Mouse (Mus musculus): ENCODE measurements at regions not wholly inside any gene's neighbourhood (a gene's known extent, or its start where the extent isn't known, plus 50 kb on each side); places are given as distances from the start of the nearest gene placed in this dataset.

DNA sequence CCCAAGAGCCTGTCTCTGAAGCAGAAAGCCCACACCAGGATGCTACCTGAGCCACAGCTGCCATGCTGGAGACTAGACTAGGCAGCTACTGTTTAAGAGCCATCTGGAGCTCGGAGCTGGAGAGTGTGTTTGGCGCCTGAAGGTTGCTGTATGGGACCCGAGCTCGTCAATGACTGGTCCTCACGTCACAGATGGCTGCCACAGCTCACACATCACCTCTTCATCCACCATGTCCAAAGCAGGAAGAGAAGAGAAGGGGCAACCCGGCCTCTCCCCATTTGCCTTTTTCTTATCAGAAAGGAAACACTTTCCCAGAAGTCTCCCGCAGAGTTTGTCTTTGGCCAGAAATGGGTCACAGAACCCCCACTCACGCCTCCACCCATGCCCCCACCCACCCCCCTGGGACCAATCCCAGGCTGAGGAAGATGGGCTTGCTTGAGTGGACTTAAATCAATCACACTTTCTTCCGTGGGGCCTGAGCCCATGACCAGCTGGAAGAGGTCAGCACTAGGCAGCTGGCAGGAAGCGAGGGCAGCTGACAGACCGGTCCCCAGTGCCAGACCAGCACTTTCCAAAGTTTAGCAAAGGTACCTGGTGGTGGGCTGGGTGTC is 53.5 kb upstream of the Ptpn1 start:
- no peak for DNase-seq

DNA sequence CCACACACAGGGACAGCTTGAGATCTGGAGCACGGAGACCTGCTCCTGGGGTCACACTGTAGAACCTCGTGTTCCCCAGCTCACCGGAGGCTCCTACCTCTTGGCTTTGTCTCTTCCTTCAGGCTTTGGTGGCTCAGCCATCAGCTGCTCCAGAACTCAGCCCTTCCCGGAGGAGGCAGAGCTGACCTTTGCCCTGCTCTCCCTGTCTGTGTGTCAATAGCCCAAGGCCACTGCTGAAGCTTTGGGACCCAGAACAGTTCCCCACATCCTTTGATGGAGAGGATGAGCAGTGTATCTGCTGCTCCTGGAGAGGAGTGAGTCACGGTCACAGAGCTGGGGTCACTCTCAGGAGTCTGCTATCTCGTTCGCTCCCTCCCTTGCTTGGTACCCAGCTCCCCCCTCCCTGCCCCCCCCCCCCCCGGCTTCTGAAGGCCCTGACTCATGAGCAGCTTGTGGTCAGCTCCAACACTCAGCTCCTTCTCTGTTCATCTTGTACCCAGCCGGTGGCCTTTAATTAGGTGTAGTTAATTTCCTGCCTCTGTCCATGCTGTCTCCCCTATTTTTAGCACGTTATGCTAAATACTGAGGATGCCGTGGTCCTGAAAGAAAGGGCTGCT is 54.5 kb upstream of the Ptpn1 start:
- DNase-seq: no peak

DNA sequence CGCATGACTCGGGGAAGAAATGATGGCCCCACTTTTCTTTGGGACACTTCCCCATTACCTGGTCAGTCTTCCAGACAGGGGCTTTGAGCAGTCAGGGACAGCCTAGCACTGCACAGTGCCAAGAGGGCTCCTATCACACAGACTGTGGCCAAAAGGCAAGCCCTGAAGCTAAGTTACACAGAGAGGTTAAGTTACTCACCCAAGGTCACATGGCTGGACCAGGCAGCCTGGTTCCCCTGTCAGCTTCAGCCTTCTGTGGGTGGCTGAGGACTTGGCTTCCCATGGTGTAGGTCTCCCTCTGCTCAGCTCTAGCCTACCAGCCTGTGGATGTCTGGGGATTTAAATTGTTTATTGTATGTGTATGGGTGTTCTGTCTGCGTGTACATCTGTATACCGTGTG is 59.4 kb upstream of the Ptpn1 start:
- no peak for DNase-seq

DNA sequence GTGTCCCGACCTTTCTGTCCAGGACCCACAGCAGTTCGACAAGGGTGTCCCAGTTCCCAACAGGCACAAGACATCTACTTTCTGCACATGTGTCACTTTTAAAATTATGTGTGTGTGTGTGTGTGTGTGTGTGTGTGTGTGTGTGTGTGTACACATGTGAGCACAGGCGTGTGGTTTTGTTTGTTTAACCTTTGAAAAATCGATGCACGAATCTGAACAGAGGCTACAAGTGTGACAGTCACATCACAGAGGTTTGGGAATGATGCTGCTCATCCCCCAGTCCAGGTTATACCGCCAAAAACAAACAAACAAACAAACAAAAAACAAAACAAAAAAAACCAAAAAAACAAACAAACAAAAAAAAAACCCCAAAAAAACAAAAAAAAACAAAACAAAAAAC is 61.7 kb upstream of the Ptpn1 start:
- no peak for DNase-seq

DNA sequence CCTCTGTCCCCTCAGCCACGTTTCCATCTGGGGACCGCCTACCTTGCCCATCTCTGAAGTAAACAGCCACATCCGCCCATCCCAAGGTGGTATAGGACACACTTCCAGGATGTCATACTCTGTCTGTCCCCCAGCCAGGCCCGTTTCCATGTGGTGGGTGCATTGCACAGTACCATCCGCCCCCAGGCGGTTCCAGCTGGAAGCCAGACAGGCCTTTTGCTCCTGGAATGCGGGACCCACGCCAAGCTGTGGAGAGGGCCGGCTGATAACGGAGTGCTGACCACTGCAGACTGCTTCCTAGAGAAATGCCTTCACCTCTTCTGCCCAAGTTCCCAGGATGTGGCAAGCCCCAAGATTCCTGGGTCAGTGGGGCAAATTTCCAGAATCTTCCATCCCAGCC is 65.1 kb upstream of the Ptpn1 start:
- peak in 1 of 2 experiments; percentile 52 for DNase-seq

DNA sequence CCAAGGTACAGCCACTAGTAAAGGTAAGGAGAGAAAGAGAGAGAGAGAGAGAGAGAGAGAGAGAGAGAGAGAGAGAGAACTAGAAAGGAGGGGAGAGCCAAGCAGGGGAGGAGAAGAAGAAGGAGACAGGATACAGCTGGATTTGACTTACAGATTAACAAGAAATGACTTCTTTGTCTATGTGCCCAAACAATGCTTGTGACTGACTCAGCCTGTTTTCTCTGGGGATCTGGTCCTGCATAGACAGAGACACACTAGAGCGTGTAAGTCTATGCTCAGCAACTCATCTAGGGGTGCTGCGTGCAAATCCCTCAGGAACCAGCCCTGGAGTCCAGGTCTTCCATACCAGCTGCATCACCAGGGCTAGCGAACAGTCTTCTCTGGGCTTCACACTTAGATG is 66.3 kb upstream of the Ptpn1 start:
- DNase-seq: no peak

DNA sequence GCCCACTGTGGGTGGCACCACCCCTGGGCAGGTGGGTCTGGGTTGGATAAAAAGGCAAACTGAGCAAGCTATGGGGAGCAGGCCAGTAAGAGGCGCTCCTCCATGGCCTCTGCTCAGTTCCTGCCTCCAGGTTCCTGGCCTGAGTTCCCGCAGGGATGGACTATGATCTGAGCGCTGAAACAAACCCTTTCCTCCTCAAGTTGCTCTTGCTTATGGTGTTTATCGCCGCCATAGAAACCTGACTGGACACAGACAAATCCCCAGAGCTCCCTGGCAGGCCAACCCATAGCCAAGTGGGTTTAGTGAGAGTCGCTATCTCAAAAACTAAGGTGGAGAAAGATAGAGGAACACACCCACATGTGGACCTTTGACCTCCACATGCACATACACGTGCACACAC is 67.2 kb upstream of the Ptpn1 start:
- DNase-seq: no peak

DNA sequence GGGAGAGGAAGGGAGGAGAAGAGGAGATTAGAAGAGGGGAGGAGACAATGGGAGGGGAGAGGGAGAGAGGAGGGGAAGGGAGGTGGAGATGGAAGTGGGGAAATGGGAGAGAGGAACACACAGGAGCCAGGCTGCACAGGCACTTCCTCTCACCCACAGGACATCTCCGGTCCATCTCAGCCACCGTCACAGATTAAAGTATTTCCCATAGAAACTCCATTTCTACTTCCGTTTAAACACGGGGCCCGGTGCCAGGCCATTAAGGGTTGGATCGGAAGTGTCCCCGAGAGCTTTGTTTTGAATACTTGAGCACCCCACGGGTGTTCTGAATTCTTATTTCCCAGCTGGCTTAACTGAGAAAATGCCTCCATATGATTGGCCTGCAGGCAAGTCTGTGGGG is 67.6 kb upstream of the Ptpn1 start:
- DNase-seq: no peak

DNA sequence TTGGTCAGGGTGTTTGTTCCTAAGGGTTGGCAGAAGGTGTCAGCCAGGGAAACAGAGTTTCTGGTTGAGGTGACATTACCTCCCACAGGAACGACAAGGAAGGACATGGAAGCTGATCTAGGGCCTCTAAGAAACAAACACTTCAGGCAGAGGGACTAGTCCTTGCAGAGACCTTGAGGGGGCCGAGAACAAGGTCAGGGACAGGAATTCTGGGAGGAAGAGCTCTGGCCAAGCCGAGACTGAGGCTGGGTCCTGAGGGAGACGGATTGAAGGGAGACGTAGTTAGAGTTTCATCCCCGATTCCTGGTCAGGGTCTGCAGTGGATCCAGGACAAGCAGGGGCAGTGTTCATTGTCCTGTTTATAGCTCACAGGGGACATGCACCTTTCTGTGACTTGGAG is 68.2 kb upstream of the Ptpn1 start:
- no peak for DNase-seq

DNA sequence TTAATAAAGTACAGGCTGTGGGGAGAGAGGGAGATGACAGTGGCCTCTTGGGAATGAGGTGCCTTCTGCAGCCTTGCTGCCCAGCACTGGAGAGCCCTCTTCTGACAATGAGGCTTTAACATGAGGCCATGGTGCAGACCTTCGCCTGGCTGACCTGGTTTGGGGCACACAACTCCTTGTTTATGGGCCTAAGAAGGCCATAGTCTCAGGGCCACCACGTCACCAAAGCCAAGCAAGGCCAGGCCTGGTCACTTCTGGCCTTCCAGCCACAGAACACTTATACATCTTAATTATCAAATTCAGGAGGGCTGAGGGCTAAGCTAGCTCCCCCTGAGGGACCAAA is 70.7 kb upstream of the Ptpn1 start:
- DNase-seq: no peak

DNA sequence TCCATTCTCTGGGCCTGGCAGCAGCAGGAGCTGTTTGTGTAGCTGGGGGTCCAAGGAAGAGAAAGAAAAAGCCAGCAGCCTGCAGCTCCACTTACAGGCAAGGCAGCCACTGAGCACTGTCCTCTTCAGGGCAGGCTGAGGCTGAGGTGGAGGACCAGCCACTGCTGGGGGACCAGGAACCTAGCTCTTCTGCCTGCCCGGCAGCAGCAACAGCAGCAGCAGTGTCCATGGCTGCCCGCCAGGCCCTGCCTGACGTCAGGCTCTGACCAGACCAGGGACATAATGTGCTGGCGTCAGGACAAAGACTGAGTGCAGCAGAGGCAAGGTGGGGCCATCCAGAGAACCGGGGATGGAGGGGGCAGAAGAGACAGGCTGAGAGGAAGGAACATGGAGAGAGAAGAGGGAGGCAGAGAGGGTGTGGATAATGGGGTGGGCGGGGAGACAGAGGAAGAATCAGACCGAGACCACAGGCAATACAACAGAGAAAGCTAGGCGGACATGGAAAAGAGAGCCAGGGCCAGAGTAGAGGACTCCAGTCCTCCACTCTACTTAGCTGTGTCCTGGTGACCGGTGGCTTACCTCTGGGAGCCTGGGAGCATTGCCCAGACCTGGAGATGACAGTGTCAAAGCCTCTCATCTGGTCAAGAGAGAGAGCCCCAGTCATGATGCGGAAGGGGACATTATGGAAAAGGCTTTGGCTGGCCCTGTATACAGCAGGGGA is 71.2 kb upstream of the Ptpn1 start:
- DNase-seq: peak; percentile 68 to 78

DNA sequence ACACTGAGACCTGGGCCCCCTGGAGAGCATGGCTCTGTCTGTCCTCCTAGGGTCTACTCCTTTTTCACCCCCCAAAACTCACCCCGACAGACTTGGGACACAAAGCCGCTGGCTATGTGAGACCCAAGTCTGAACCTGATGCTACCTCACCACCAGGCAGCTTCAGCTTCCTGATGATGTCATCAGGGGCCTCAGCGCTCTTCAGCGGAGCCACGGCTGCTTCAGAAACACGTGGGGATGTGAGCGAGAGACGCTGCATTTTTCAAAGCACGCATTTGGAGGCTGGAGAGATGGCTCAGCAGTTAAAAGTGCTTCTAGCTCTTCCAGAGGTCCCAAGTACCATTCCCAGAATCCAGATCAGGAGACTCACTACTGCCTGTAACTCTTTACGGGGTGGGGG is 72.3 kb upstream of the Ptpn1 start:
- DNase-seq: no peak

DNA sequence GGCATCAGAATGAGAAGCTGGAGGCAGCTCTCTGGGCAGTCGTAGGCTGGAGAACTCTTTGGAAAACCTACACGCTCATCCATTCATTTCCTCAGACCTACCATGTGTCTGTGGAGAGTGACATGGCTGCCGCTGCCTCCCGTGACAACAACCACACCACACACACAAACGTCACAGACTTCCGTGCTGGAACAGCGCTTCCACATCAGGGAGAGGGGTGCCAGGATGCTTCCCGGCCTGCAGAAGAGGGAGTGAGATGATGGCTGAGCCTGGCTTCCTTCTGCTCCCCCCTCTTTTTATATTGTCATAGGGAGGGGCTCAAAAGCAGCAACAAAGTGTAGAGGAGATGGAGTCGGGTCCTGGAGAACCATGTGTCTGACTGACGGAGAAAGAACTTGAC is 73.5 kb upstream of the Ptpn1 start:
- DNase-seq: no peak

DNA sequence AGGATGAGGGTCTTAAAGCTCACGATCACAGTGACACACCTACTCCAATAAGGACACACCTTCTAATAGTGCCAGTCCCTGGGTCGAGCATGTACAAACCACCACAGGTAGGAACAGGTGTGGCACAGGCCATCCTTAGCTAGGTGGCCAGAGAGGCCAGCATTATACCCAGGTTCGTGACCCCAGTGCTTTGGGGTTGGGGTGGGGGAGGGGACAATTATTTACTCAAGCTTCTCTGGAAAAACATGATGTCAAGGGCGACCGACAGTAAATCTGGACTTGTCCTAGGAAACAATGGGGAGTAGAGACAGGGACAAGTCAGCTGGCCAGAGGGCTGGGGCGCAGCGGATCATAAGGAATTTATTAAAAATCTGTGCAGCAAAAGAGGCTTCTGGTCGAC is 73.9 kb upstream of the Ptpn1 start:
- no peak for DNase-seq

DNA sequence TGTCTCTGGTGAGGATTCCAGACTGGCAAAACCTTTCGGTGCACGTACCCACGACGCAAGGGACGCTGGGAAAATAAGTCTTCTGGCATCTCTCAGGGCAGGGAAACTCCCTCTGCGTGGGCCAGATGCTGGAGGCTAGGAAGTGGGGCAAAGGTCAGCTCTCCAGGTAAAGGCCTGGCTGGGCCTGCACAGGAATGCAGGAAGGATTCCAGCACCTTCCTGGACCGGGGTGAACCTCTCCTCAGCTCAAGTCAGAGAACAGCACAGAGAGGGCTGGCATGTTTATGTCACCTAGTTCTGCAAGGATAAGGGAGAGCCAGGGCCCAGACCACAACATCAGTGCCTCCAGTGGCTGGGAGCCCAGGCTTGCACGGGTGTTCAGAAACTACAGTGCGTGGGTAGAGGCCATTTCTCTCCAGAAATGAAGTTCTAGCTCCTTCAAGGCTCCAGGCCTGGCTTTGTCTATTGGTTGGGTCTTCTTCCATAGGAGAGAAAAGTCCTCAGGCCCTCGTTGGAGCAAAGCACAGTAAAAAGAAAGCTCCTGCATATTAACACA is 74.9 kb upstream of the Ptpn1 start:
- no peak for DNase-seq

DNA sequence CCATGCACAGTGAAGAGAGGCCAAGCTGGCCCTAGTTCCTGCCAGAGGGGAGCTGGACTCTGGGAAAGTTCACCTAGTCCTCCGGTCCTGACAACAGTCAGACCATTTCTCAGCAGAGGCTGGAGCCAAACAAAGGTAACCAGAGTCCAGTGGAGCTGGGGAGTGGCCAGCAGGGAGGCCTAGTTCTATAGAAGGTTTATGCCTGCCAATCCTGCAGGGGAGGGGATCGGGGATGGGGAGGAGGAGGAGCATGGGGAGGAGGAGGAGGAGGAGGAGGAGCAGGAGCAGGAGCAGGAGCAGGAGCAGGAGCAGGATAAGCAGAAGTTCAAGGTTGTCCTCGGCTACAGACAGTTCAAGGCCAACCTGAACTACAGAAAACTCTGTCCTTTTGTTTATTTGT is 75.8 kb upstream of the Ptpn1 start:
- DNase-seq: no peak

DNA sequence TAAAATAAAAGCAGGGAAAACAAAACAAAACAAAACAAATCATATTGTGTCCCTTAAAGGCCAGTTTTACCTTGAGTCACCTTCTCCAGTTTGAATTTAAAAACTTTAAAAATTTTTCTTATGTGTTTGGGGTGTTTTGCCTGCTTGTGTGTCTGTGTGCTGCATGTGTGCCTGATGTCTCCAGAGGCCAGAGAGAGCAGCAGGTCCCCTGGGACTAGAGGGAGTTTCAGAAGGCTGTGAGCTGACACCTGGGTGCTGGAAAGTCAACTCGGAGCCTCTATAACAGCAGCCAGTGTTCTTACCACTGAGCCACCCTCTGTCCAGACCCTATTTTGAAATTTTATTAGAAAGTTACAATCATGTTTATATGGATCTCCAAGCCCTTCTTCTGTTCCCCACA is 77.8 kb upstream of the Ptpn1 start:
- no peak for DNase-seq

DNA sequence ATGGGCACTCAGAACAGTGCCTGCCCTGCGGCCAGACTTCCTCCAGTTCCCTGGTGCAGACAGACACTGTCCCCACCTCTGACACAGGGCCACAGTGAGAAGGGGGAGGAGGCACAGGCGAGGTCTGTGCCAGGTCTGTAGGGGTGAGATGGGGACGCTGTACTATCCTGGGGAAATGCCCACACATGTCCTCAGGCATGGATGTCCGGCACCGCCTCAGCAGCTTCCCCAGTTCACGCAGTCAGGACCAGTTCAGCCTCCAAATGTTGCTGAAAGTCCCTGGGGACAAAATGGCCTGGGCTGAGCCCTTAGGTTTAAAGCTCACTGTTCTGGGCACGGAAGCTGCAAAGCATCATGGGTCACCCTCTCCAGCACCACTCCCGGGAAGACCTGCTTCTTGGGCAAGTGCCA is 78.4 kb upstream of the Ptpn1 start:
- peak; percentile 24 to 41 for DNase-seq

DNA sequence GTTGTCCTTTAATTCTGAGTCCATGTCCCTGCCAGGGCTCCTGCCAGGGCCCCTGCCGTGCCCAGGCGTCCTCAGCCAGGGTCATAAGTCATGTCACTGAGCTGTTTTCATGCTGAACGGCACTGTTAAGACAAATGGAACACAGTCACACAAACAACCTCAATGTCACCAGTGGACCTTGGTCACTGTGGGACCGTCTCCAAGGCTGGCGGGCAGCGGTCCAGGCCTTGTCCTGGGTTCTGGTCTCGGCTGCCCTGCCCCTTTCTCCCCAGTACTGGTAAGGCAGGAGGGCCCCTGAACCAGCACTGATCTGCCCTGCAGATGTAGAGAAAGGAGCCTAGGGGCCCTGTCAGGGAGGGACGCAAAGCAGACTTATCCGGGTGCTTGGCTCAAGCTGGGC is 79.3 kb upstream of the Ptpn1 start:
- DNase-seq: peak; percentile 43 to 51

DNA sequence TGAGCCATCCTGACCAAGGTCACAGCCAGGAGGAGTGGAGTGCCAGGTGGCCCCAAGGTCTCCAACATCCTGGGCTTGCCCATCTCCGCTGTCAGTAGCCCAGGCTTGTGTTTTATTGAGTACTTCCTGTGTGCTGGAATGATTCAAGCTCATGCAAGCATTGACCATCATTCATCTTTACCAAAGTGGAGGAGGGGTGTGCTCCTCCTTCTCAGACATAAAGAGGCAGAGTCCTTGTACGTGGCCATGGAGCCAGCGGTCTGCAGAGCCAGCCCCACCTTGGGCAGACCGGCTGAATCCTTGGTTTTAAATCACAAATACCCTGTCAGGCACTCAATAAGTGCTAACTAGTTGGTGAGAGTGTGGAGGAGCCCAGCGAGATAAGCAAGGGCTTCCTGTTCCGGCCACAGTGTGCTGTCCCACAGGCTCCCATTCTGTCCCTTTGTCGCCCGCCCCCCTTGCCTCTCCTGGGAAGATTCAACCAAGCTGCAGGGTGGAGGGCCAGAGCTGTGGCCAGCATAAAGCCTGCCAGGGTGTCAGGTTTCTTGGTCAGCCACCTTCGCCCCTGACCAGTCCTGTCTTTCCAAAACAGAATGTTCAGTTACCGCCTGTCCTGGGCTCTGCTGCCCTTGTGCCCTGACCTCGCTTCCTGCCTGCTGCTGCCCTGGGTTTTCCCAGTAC is 80.5 kb upstream of the Ptpn1 start:
- DNase-seq: no peak

DNA sequence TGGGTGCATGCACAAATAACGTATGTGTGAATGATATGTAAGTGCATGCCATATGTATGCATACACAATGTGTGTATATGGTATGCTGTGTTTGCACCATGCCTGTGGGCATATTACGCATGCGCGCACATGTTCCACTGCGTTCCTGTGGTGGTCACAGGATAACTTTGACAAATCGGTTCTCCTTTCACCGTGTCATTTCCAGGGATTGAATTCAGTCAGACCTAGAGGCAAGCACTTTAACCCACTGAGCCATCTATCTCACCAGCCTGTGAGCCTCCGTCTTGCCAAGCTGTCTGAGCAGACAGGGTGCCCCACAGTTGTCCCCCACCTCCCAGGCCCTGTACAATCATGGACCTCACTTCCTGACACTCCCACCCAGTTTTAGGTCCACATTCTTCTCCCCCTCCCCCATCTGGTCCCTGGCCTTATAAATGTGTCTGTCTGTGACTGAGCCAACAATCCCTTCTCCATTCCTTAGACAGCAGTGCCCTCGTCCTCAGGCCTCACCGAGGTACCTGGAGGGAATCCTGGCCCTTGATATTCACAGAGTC is 81.8 kb upstream of the Ptpn1 start:
- no peak for DNase-seq

DNA sequence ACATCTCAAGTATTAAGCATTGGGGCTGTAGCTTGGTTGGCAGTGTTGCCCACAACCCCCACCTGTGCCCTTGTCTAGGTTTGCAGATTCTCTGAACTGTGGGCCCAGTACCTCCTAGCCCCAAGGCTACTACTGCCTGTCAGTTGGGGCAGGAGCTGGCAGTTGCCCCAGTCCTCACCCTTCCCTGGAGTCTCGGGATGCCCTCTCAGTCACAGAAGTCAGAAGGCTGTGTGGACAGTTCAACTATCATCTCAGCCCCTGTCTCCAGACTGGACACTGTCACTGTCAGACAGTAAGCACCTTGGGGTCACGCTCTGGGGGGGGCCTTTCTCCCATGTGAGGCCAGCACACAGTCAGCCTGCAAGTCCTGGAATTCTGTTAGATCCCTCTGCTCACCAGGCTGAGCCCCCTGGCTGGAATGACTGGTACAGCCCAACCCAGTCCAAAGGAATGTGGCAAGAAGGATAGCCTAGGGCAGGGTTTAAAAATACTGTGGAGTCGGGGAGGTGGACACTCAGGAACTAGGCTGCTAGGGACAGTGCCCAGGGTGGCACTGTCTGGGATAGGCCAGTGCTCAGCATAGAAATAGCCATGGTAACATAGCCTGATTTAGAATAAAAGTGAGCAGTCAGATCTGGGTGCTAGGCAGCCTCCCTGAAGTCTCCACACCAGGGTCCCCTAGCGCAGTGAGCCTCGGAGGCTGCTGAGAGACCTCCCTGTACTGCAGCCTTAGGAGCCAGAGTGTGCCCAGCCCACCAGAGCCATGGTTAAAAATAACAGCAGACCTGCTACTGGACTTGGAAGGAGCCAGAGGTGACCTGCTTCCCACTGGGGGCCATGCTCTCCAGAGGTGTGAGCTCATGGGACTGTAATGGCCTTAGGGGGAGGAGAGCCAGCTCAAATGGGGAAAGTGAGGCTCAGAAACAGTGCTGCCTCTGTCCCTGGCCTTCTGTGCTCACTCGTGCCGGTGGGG is 83.1 kb upstream of the Ptpn1 start:
- no peak for DNase-seq

Measured in cerebellum, postnatal 14 days (tissue).